Mouse (Mus musculus) cerebellum, adult 9-11 months (tissue): ENCODE results near the gene Plaur.
"Not testable (repeated sequence)": the region's sequence is repeated elsewhere in the genome, so short reads cannot be mapped to it uniquely, and the experiment has no call there.

Source experiments
- DNase-seq: peaks from one replicate; pipeline ENCODE4 v3.0.0; 2022

Plaur gene

GRCm38 (mm10) chr7:24480121-24480941, 18.0 kb downstream of the Plaur start:
- DNase-seq: no peak

GRCm38 (mm10) chr7:24480986-24481473, 18.7 kb downstream of the Plaur start:
- peak; percentile 78 for DNase-seq

GRCm38 (mm10) chr7:24481474-24482207, 19.4 kb downstream of the Plaur start, which contains the start of gene Cadm4:
Gene Cadm4 (plus strand): TSS chr7:24482023.
- peak; percentile 94 for DNase-seq

DNA sequence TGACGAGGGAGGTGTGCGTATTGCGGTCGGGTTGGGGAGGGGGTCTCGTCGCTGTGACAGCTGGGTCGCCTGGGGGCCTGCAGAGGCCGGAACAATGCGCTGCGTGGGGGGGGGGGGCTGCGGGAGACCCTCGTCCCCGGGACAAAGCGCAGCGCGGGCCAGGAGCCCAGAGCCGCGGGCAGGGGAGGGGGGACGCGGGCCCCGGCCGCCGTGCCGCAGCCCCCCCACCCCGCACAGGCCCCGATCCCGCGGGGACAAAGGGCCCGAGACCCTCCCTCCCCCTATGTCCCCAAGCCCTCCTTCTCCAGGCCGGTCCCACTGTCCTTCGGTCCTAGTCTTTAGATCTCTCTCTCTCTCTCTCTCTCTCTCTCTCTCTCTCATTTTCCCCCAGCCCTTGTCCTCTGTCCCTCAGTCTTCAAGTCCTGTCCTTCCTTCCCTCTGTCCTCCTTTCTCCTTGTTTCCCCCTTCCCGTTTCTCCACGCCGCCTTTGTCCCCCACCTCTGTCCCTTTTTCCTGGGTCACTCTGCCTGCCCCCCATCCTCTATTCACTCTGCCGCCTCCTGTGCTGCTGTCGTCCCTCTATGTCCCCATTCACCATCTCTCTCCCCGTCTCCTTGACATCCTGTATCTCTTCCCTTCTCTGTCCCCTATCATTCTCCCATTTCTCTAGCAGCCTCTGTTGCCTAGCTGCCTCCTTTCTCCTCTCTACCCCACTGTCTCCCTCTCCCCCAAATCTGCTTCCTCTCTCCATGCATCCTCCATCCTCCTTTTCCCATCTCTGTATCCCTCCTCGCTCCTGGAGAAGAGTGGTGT, 20.1 kb downstream of the Plaur start:
- no peak for DNase-seq

- not testable (repeated sequence) for DNase-seq
These were observed 21.0 kb downstream of the Plaur start for GRCm38 (mm10) chr7:24483291-24483690.

DNA sequence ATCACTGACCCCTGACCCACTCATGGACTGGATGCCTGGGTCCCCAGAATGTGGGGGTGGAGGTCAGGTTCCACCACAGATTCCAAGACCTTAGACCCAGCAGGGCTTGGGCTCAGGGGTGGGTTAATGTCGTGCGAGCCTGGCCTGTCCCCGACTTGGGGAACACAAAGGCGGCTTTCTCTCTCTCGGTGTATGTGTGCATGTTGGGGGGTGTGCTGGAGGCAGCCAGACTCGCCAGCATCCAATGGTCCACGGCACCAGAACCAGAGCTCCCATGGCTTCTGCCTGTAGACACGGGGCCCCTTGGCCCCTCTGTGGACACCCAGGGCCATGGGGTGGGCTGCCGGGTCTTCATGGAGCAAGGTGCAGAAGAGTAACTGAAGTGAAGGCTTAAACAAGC, 23.2 kb downstream of the Plaur start:
- no peak for DNase-seq

DNA sequence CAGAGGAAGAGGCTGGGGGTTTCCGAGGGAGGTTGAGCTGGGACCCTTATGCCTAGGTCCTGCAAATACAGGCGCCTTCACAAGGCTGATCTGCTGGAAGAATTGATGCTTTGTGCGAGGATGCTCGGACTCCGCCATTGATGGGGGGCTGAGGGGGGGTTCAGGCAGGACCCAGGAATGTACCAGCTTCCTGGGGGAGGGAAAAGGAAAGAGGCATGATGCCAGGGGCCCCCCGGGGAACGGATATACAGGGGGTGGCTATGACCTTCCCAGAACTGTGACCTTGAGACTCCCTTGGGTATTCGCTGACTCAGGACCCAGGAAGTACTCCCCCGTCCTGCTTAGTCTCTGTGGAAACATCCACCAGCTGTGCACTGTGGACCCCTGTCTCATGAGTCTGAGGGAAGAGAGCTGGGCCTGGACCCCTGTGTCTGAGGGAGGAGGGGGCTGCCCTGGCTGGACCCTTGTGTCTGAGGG, 24.4 kb downstream of the Plaur start:
- peak; percentile 53 for DNase-seq

DNA sequence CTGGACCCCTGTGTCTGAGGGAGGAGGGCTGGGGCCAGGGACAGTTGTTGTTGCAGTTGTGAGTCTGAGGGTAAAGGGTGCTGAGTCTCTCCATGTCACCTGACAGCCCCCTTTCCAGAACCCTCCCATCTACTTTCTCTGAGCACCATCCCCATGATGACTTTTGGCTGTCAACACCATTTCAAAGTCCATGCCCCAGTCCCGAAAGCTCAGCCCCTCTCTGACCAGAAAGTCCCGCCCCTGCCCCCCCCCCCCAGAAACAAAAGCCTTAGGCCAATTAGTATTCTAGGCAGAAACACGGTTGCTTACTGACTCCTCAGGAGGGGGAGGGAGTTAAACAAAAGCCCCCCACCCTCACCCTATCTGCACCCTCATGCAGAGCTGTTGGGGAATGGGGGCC, 25.1 kb downstream of the Plaur start:
- peak; percentile 39 for DNase-seq

GRCm38 (mm10) chr7:24488303-24488702, 26.0 kb downstream of the Plaur start:
- DNase-seq: peak; percentile 73

- peak; percentile 45 for DNase-seq
These were observed 37.7 kb downstream of the Plaur start for GRCm38 (mm10) chr7:24499856-24500577.

- DNase-seq: no peak
These were observed 38.6 kb downstream of the Plaur start for GRCm38 (mm10) chr7:24500929-24501328.

DNA sequence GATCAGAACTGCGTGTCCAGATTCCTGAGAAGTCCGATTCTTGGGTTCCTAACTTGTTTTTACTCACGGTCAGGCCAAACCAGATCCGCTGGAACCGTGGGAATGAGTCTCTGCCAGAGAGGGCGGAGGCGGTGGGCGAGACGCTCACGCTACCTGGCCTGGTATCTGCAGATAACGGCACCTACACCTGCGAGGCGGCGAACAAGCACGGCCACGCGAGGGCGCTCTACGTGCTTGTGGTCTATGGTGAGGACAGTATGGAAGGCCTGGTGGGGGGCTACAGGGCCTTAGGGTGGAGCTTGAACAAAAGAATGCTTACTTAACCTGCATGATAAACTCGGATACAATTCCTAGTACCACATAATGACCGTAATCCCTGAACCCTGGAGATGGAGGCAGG, 39.2 kb downstream of the Plaur start:
- no peak for DNase-seq

DNA sequence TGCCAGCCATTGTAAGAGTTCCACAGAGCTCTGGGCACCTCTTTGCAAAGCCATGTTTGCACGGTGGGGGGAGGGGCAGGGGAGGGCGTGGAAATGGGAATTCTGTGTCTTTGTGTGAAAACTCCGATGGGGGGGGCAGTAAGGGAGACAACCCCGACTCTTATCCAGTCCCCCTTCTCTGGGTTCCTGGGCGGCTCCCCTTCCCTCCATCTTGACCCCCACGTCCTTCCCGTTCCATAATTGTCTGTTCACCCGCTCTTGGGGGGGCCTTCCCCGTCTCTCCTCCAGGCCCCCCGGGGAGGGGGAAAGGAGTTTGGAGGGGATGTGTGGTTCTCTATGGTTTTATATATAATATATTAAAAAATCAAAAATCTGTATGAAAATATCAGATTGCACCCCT, 41.7 kb downstream of the Plaur start:
- peak; percentile 56 for DNase-seq

DNA sequence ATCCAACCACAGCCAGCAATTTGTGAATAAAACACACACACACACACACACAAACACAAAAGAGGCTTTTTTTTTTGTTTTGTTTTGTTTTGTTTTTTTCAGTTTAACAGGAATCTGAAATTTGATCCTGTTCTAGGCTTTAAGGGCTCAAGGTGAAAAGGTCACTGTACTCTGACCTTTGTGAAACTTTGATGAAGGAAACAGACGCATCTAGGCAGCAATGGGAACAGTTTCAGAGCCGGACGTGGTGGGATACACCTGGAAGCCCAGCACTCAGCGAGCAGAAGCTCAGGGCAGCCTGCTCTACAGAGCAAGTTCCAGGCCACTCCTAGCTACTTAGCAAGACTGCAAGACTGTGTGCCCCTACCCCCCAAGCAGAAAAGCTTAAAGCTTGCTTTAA, 42.6 kb downstream of the Plaur start:
- no peak for DNase-seq

DNA sequence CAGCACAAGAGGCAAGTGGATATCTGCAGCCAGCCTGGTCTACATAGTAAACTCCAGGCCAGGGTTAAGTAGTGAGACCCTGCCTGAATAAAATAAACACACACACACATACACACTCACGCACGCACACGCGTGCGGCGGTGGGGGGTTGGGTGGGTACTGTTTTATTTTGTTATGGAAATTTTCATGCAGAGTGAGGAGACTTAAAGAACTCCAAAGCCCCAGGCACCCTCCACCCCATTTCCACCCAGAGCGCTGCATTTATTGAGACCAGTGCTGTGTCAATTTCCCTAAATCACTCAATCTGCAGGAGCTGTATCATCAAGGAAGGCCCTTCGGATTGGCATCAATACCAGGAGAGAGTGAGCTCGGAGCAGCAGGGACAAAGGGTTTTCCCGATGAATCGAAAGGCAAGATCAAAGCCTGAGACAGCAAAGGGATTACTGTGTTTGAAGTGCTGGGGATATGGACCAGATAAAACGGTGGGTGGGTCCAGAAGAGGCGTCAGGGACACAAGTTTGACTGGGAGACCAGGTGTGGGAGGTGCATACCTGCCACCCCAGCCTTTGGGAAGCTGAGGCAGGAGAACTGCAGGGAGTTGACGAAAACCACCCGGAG, 43.3 kb downstream of the Plaur start:
- peak; percentile 53 for DNase-seq

DNA sequence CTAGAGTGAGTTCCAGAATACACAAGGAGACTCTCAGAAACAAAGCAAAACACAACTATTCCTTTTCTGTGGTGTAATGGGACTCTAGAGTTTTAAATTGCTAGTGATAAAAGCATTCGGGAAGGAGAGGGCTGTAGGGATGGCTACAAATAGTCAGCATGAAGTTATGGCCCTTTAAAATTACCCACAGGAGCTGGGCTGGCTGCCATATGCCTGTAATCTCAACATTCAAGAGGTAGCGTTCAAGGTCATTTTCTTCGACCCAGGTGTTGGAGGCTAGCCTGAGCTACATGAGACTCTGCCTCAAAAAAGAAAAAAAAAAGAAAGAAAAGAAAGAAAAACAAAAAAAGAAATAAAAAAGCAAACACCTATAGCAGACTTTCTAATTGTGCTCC, 43.8 kb downstream of the Plaur start:
- peak; percentile 56 for DNase-seq

- peak; percentile 87 for DNase-seq
These were observed 44.2 kb downstream of the Plaur start for GRCm38 (mm10) chr7:24506476-24506837.

GRCm38 (mm10) chr7:24506838-24507725, 44.8 kb downstream of the Plaur start, which contains the start of gene Zfp428:
Gene Zfp428 (plus strand): TSS chr7:24507006.
- peak; percentile 91 for DNase-seq

DNA sequence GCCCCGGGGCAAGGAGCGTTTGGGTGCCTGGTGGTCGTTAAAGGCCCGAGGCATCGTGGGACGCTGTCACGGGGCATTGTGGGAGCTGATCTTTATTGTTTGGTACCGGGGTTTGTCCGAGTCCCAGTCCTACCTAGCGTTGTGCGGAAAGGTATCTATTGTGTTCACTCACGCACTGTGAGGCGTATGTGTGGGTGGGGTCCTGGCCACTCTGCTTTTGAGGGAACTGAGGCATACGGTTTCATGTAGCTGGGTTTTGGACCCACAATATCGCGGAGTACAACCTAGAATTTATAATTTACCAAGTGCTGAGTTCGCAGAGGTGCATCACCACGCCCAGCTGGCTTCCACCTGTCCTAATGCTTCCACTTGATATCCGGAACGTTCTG, 45.4 kb downstream of the Plaur start:
- no peak for DNase-seq

DNA sequence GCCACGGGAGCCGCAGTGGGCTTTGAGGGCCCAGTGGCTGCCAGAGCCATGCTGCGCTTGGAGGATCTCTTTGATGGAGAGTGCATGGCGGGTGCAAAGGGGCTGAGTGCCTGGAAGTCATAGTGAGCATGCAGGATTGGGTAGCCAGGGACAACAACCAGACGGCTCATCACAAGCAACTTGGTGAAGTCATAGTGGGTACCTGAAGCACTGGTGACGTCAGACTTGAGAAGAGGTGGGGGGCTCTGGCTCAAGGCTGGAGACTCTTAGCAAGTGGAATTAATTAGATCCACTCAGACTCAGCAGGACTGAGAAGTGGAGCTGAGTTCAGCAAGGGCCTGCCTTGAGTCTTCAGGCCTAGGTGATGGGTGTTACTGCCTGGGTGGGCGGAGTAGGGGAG, 50.1 kb downstream of the Plaur start, which contains the start of gene AC161166.1:
AC161166.1 (minus strand) TSS at position 101 of the 400 bp plus-strand sequence.
- peak; percentile 11 for DNase-seq

DNA sequence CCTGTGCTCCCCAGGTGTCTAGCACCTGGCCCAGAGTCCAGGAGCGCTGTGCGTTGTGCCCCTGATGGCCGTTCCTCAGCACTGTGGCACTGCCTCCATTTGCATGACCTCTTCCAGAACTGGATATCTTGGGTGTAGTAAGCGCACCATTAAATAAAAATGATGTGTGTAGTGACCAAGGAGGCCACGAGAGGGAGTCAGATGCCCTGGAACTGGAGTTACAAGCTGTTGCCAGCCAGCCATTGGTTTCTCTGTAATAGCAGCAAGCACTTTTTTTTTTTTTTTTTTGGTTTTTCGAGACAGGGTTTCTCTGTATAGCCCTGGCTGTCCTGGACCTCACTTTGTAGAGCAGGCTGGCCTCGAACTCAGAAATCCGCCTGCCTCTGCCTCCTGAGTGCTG, 54.0 kb downstream of the Plaur start:
- DNase-seq: peak; percentile 63
